ENCODE assay signal across 14 mouse cellular contexts in the genomic region with DNA sequence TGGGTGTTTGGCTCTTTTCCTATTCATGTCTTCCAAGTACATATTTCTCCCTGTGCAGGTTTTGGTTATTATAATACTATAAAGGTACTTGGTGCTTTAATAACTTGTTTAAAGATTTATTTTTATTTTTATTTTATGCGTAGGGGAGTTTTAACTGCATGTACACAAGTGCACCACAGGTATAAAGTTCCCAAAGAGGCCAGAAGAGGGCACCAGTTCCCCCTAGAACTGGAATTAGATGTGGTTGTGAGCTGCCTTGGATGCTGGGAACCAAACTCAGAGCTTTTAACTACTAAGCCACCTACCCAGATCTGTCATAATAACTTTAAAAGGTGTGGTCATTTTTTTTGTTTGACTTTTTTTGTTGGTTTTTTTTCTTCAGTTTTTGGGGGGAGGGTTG.
"Had no signal": no experiment of that assay in that cellular context is flagged by ENCODE, and none has a peak within 500 bp of the region (broad histone marks: within the 10 kb centered on the region; RNA-seq: fewer than 3 reads in every experiment).

No protein-coding gene starts in this region.

- H3K9ac ChIP-seq: liver, embryonic 15.5 days; lung, embryonic 14.5 days; midbrain, embryonic 12.5 days; neural tube, embryonic 15.5 days; stomach, embryonic 15.5 days had no signal

- H3K27ac ChIP-seq: limb, embryonic 10.5 days; liver, embryonic 15.5 days; macrophage; midbrain, embryonic 12.5 days; neural tube, embryonic 15.5 days; stomach, embryonic 15.5 days had no signal

- DNase-seq: kidney, adult 18-20 months; kidney, postnatal 25 days; layer of hippocampus, adult 9-11 months; lung, embryonic 14.5 days; lung, postnatal 14 days had no signal

- H3K9me3 ChIP-seq: limb, embryonic 10.5 days; liver, embryonic 15.5 days; midbrain, embryonic 12.5 days; neural tube, embryonic 15.5 days; stomach, embryonic 15.5 days had no signal

- ATAC-seq: inflammation-experienced regulatory T-cells, adult 6 months had no signal

- H3K4me1 ChIP-seq: limb, embryonic 10.5 days; liver, embryonic 15.5 days; midbrain, embryonic 12.5 days; neural tube, embryonic 15.5 days; stomach, embryonic 15.5 days had no signal

- H3K4me3 ChIP-seq: limb, embryonic 10.5 days; liver, embryonic 15.5 days; midbrain, embryonic 12.5 days; myocyte; neural tube, embryonic 15.5 days; stomach, embryonic 15.5 days had no signal

- H3K27me3 ChIP-seq: liver, embryonic 15.5 days; midbrain, embryonic 12.5 days; neural tube, embryonic 15.5 days; stomach, embryonic 15.5 days had no signal

- H3K4me2 ChIP-seq: liver, embryonic 11.5 days; liver, embryonic 15.5 days; lung, embryonic 14.5 days; midbrain, embryonic 12.5 days; neural tube, embryonic 15.5 days; stomach, embryonic 15.5 days had no signal

- H3K36me3 ChIP-seq: limb, embryonic 10.5 days; liver, embryonic 15.5 days; midbrain, embryonic 12.5 days; stomach, embryonic 15.5 days had no signal
